Mouse (Mus musculus) liver, embryonic 16.5 days (tissue): ENCODE results near the gene Inhbb. TPM values are rescaled to one million over a fixed set of nuclear protein-coding genes. Genes with fewer than 3 reads are reported as not detected.

Experiments used
- ATAC-seq: fragments of 200-750 bp; cut with Nextera tagmentation; 2 replicates; pipeline ENCODE4 v1.8.0; 2017; ENCODE audit warnings: low read depth, mild to moderate bottlenecking, moderate number of reproducible peaks, moderate library complexity
- H3K27ac ChIP-seq: fragments of 300-500 bp; sonication (generic); 2 replicates; pipeline ENCODE4 v1.5.1; 2014; ENCODE audit warnings: mild to moderate bottlenecking, low read length
- H3K27me3 ChIP-seq: fragments of 300-500 bp; sonication (generic); 2 replicates; pipeline ENCODE4 v1.6.1; 2014; ENCODE audit warnings: low read depth, low read length, mixed read lengths; ENCODE audit not compliant: control insufficient read depth, insufficient read depth
- H3K36me3 ChIP-seq: fragments of 300-500 bp; sonication (generic); 2 replicates; pipeline ENCODE4 v1.6.1; 2014; ENCODE audit warnings: mild to moderate bottlenecking; ENCODE audit not compliant: control insufficient read depth, insufficient read depth
- H3K4me1 ChIP-seq: fragments of 300-500 bp; sonication (generic); 2 replicates; pipeline ENCODE4 v1.6.1; 2014; ENCODE audit warnings: low read depth, low read length, mixed read lengths; ENCODE audit not compliant: control insufficient read depth
- H3K4me2 ChIP-seq: fragments of 300-500 bp; sonication (generic); 2 replicates; pipeline ENCODE4 v1.6.1; 2014; ENCODE audit warnings: low read depth, low read length, mixed read lengths
- H3K4me3 ChIP-seq: fragments of 300-500 bp; sonication (generic); 2 replicates; pipeline ENCODE4 v1.5.1; 2014; ENCODE audit warnings: low read depth, mild to moderate bottlenecking, low read length
- H3K9ac ChIP-seq: fragments of 300-500 bp; sonication (generic); 2 replicates; pipeline ENCODE4 v1.6.1; 2014; ENCODE audit warnings: low read depth, low read length
- H3K9me3 ChIP-seq: fragments of 300-500 bp; sonication (generic); replicated peaks from 2 replicates; pipeline ENCODE4 v1.6.1; 2016; ENCODE audit warnings: low read length; ENCODE audit not compliant: control insufficient read depth
- WGBS: fragments of 180-500 bp; shearing (Covaris S2); extraction: QIAGEN DNeasy Blood & Tissue Kit; methylation state at CpG from one replicate; pipeline ENCODE4 v1.1.7; 2014; ENCODE audit not compliant: insufficient replicate concordance; 5-methylcytosine and 5-hydroxymethylcytosine counted together
- polyA plus RNA-seq: library from polyadenylated mRNA; unstranded; fragments of >200 nt; fragmentation: Nextera tagmentation; extraction: Ambion mirVana; gene quantifications from 2 replicates; pipeline ENCODE4 v1.2.1, GENCODE M21; 2015

Inhbb gene
- polyA plus RNA-seq, 1 experiment from 2014 or later, result 0.09 TPM

GRCm38 (mm10) chr1:119415151-119415550 lies 6.9 kb downstream of the Inhbb start:
- no peaks in the 10 kb centered on the region for H3K36me3 ChIP-seq
- no peak for ATAC-seq
- 70% methylated on average over 8 of the region's 8 CpGs for WGBS

GRCm38 (mm10) chr1:119410661-119411060 lies 11.4 kb downstream of the Inhbb start:
- WGBS, result 70% methylated on average over 5 of the region's 5 CpGs
- Histone ChIP-seq H3K4me1 (no peaks in the 10 kb centered on the region), H3K27ac (no peak overlapping the region), H3K9ac (no peak overlapping the region), H3K4me2 (no peak overlapping the region), H3K36me3 (no peaks in the 10 kb centered on the region), H3K9me3 (no peaks in the 10 kb centered on the region), H3K4me3 (no peak overlapping the region), H3K27me3 (no peaks in the 10 kb centered on the region)
- no peak for ATAC-seq

More at GRCm38 (mm10) chr1:119415151-119415550, 6.9 kb downstream of the Inhbb start:
- Histone ChIP-seq H3K4me3 (no peak overlapping the region), H3K9me3 (no peaks in the 10 kb centered on the region), H3K9ac (no peak overlapping the region), H3K27me3 (peaks cover 30% of the 10 kb centered on the region), H3K4me1 (no peaks in the 10 kb centered on the region), H3K27ac (no peak overlapping the region), H3K4me2 (no peak overlapping the region)

- H3K9me3 ChIP-seq, result no peaks in the 10 kb centered on the region
- no peak for ATAC-seq
- H3K4me2 ChIP-seq, result no peak overlapping the region
- H3K9ac ChIP-seq, result no peak overlapping the region
- no peaks in the 10 kb centered on the region for H3K36me3 ChIP-seq
- H3K27me3 ChIP-seq, result no peaks in the 10 kb centered on the region
- WGBS, result 42% methylated on average over 5 of the region's 5 CpGs
- no peak overlapping the region for H3K4me3 ChIP-seq
- no peak overlapping the region for H3K27ac ChIP-seq
- no peaks in the 10 kb centered on the region for H3K4me1 ChIP-seq
Measured at GRCm38 (mm10) chr1:119409599-119410168, 12.4 kb downstream of the Inhbb start.

GRCm38 (mm10) chr1:119409106-119409505 lies 12.9 kb downstream of the Inhbb start:
- no peaks in the 10 kb centered on the region for H3K36me3 ChIP-seq
- no peaks in the 10 kb centered on the region for H3K9me3 ChIP-seq
- no peak overlapping the region for H3K27ac ChIP-seq
- H3K4me1 ChIP-seq, result no peaks in the 10 kb centered on the region
- no peak for ATAC-seq
- H3K27me3 ChIP-seq, result no peaks in the 10 kb centered on the region
- H3K9ac ChIP-seq, result no peak overlapping the region
- WGBS, result 55% methylated on average over 7 of the region's 7 CpGs
- no peak overlapping the region for H3K4me3 ChIP-seq
- H3K4me2 ChIP-seq, result no peak overlapping the region

GRCm38 (mm10) chr1:119407691-119408315 lies 14.2 kb downstream of the Inhbb start:
- Histone ChIP-seq H3K9me3 (no peaks in the 10 kb centered on the region), H3K4me3 (no peak overlapping the region), H3K9ac (no peak overlapping the region), H3K4me1 (no peaks in the 10 kb centered on the region), H3K4me2 (no peak overlapping the region), H3K36me3 (no peaks in the 10 kb centered on the region), H3K27ac (no peak overlapping the region), H3K27me3 (no peaks in the 10 kb centered on the region)
- WGBS, result 41% methylated on average over 6 of the region's 6 CpGs
- no peak for ATAC-seq

GRCm38 (mm10) chr1:119404798-119405197 lies 17.2 kb downstream of the Inhbb start:
- no peaks in the 10 kb centered on the region for H3K27me3 ChIP-seq
- H3K9me3 ChIP-seq, result no peaks in the 10 kb centered on the region
- ATAC-seq, result no peak
- H3K27ac ChIP-seq, result no peak overlapping the region
- WGBS, result 42% methylated on average over 3 of the region's 3 CpGs
- no peaks in the 10 kb centered on the region for H3K4me1 ChIP-seq
- H3K4me2 ChIP-seq, result no peak overlapping the region
- H3K4me3 ChIP-seq, result no peak overlapping the region
- no peak overlapping the region for H3K9ac ChIP-seq
- no peaks in the 10 kb centered on the region for H3K36me3 ChIP-seq

- no peak overlapping the region for H3K9ac ChIP-seq
- no peaks in the 10 kb centered on the region for H3K4me1 ChIP-seq
- H3K9me3 ChIP-seq, result no peaks in the 10 kb centered on the region
- H3K4me2 ChIP-seq, result no peak overlapping the region
- no peaks in the 10 kb centered on the region for H3K36me3 ChIP-seq
- no peak overlapping the region for H3K4me3 ChIP-seq
- 55% methylated on average over 4 of the region's 4 CpGs for WGBS
- no peaks in the 10 kb centered on the region for H3K27me3 ChIP-seq
- H3K27ac ChIP-seq, result no peak overlapping the region
- ATAC-seq, result no peak
Measured at GRCm38 (mm10) chr1:119404341-119404740, 17.7 kb downstream of the Inhbb start.

- Histone ChIP-seq H3K9ac (no peak overlapping the region), H3K27ac (no peak overlapping the region), H3K36me3 (no peaks in the 10 kb centered on the region), H3K4me1 (no peaks in the 10 kb centered on the region), H3K27me3 (no peaks in the 10 kb centered on the region), H3K4me2 (no peak overlapping the region), H3K9me3 (no peaks in the 10 kb centered on the region), H3K4me3 (no peak overlapping the region)
- no peak for ATAC-seq
- WGBS, result 52% methylated on average over 4 of the region's 4 CpGs
Measured at GRCm38 (mm10) chr1:119401249-119401648, 20.8 kb downstream of the Inhbb start.

- H3K27me3 ChIP-seq, result no peaks in the 10 kb centered on the region
- ATAC-seq, result no peak
- 50% methylated on average over 2 of the region's 2 CpGs for WGBS
- H3K36me3 ChIP-seq, result no peaks in the 10 kb centered on the region
- no peaks in the 10 kb centered on the region for H3K4me1 ChIP-seq
- no peak overlapping the region for H3K4me2 ChIP-seq
- H3K9ac ChIP-seq, result no peak overlapping the region
- H3K4me3 ChIP-seq, result no peak overlapping the region
- no peak overlapping the region for H3K27ac ChIP-seq
- no peaks in the 10 kb centered on the region for H3K9me3 ChIP-seq
Measured at GRCm38 (mm10) chr1:119398640-119399039, 23.4 kb downstream of the Inhbb start.
